Mouse (Mus musculus): Measurements from ENCODE around the gene 9930021J03Rik. TPM values are rescaled to one million over a fixed set of nuclear protein-coding genes. Genes with fewer than 3 reads are reported as not detected.

The 9930021J03Rik gene
- polyA plus RNA-seq, 1 experiment, result 0.70 TPM

DNA sequence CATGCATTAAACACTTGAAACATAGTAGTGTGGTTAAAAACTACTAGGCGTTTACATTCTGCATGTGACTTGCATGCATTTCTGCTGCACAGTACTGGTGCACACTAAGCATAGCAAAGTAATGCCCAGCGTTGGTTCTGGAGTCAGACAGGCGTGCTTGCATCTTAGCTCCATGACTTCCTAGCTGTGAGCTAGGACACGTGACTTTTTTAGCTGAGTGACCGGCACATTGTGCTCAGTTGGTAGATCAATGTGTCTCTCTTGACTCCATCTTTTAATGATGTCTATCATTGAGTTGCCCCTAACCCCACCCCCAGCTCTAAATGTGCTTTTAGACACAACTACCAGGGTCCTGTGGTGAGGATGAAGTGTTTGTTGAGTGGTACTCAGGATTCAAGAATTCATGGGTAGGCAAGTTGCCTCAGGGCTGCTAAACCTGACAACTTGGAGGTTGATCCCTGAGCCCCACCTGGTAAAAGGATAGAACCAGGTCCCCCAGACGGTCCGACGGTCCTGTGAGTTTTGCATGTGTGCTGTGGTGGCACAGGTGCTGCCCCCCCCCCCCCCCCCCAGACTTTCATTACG lies 98.4 kb downstream of the 9930021J03Rik start:
- Histone ChIP-seq H3K4me1 (peaks cover 36% of the 10 kb centered on the region), H3K9me3 (peaks cover 11% of the 10 kb centered on the region), H3K36me3 (replicated peaks; ENCODE audit: low read length) (peaks cover 4% of the 10 kb centered on the region), H3K4me3 (replicated peaks) (peak overlapping the region; percentile 91), H3K27me3 (replicated peaks) (peaks cover 2% of the 10 kb centered on the region)
- TF ChIP-seq FLI1 (IDR thresholded peaks at IDR 0.05; ENCODE audit: low read length), result no peak
- no peak for TF ChIP-seq GATA1 (IDR thresholded peaks at IDR 0.05; ENCODE audit: borderline replicate concordance, low read length)

- Histone ChIP-seq H3K4me3 (replicated peaks) (no peak overlapping the region), H3K27me3 (replicated peaks) (peaks cover 2% of the 10 kb centered on the region), H3K9me3 (peaks cover 7% of the 10 kb centered on the region), H3K4me1 (peaks cover 37% of the 10 kb centered on the region), H3K36me3 (replicated peaks; ENCODE audit: low read length) (no peaks in the 10 kb centered on the region)
- TF ChIP-seq FLI1 (IDR thresholded peaks at IDR 0.05; ENCODE audit: low read length) (no peak), GATA1 (IDR thresholded peaks at IDR 0.05; ENCODE audit: borderline replicate concordance, low read length) (no peak)
Observed at GRCm38 (mm10) chr19:29704436-29704835, 101.4 kb downstream of the 9930021J03Rik start.

GRCm38 (mm10) chr19:29701707-29702106 lies 104.1 kb downstream of the 9930021J03Rik start:
- Histone ChIP-seq H3K36me3 (replicated peaks; ENCODE audit: low read length) (no peaks in the 10 kb centered on the region), H3K4me1 (peaks cover 34% of the 10 kb centered on the region), H3K27me3 (replicated peaks) (peaks cover 2% of the 10 kb centered on the region), H3K4me3 (replicated peaks) (no peak overlapping the region), H3K9me3 (peaks cover 7% of the 10 kb centered on the region)
- TF ChIP-seq GATA1 (IDR thresholded peaks at IDR 0.05; ENCODE audit: borderline replicate concordance, low read length) (no peak), FLI1 (IDR thresholded peaks at IDR 0.05; ENCODE audit: low read length) (no peak)

- Histone ChIP-seq H3K36me3 (replicated peaks; ENCODE audit: low read length) (no peaks in the 10 kb centered on the region), H3K4me3 (replicated peaks) (no peak within 1 kb of the TSS), H3K4me1 (peaks cover 24% of the 10 kb centered on the region), H3K27me3 (replicated peaks) (no peaks in the 10 kb centered on the region), H3K9me3 (peaks cover 8% of the 10 kb centered on the region; the same call in 1 of the 2 replicates)
- no peak for TF ChIP-seq FLI1 (IDR thresholded peaks at IDR 0.05; ENCODE audit: low read length)
- no peak for TF ChIP-seq GATA1 (IDR thresholded peaks at IDR 0.05; ENCODE audit: borderline replicate concordance, low read length)
Observed at GRCm38 (mm10) chr19:29697245-29697874, 108.4 kb downstream of the 9930021J03Rik start, which contains the start of gene Mlana. Gene Mlana (plus strand): TSS chr19:29697824.

DNA sequence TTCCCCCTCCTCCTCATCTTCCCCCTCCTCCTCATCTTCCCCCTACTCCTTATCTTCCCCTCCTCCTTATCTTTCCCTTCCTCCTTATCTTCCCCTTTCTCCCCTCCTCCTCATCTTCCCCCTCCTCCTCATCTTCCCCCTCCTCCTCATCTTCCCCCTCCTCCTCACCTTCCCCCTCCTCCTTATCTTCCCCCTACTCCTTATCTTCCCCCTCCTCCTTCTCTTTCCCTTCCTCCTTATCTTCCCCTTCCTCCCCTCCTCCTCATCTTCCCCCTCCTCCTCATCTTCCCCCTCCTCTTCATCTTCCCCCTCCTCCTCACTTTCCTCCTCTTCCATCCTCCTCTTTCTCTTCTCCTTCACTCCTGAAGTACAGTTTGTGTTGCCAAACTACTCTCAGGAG lies 108.9 kb downstream of the 9930021J03Rik start:
- Histone ChIP-seq H3K4me1 (peaks cover 24% of the 10 kb centered on the region), H3K4me3 (replicated peaks) (no peak overlapping the region), H3K9me3 (peaks cover 8% of the 10 kb centered on the region; the same call in 1 of the 2 replicates), H3K36me3 (replicated peaks; ENCODE audit: low read length) (no peaks in the 10 kb centered on the region), H3K27me3 (replicated peaks) (no peaks in the 10 kb centered on the region)
- no peak for TF ChIP-seq GATA1 (IDR thresholded peaks at IDR 0.05; ENCODE audit: borderline replicate concordance, low read length)
- no peak for TF ChIP-seq FLI1 (IDR thresholded peaks at IDR 0.05; ENCODE audit: low read length)

- H3K4me1 ChIP-seq, result peaks cover 18% of the 10 kb centered on the region
- peaks cover 10% of the 10 kb centered on the region; the same call in 1 of the 2 replicates for H3K9me3 ChIP-seq
- TF ChIP-seq GATA1 (IDR thresholded peaks at IDR 0.05; ENCODE audit: borderline replicate concordance, low read length) (no peak), FLI1 (IDR thresholded peaks at IDR 0.05; ENCODE audit: low read length) (no peak)
- H3K4me3 ChIP-seq (replicated peaks), result no peak overlapping the region
- no peaks in the 10 kb centered on the region for H3K36me3 ChIP-seq (replicated peaks; ENCODE audit: low read length)
- no peaks in the 10 kb centered on the region for H3K27me3 ChIP-seq (replicated peaks)
Observed at GRCm38 (mm10) chr19:29696309-29696708, 109.5 kb downstream of the 9930021J03Rik start.

DNA sequence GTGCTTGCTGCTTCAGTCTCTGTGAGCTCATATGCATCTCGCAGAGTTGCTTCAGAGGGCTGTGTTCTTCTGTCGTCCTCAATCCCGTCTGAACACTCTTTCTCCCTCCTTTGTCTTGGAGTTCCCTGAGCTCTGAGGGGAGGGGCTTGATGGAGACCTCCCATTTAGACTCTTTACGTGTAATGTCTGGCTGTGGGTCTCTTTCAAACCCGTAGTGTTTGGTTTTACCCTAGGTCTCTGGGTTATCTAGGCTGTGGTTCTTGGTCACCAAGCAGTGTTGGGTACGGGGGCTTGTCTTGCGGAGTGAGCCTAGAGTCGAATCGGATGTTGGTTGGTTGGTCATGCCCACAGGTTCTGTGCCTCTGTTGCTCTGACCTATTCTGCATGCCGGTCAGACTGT lies 110.7 kb downstream of the 9930021J03Rik start:
- H3K4me3 ChIP-seq (replicated peaks), result no peak overlapping the region
- no peaks in the 10 kb centered on the region for H3K27me3 ChIP-seq (replicated peaks)
- TF ChIP-seq FLI1 (IDR thresholded peaks at IDR 0.05; ENCODE audit: low read length), result no peak
- TF ChIP-seq GATA1 (IDR thresholded peaks at IDR 0.05; ENCODE audit: borderline replicate concordance, low read length), result no peak
- H3K36me3 ChIP-seq (replicated peaks; ENCODE audit: low read length), result no peaks in the 10 kb centered on the region
- peaks cover 10% of the 10 kb centered on the region; the same call in 1 of the 2 replicates for H3K9me3 ChIP-seq
- peaks cover 16% of the 10 kb centered on the region for H3K4me1 ChIP-seq

GRCm38 (mm10) chr19:29683844-29684540 lies 121.8 kb downstream of the 9930021J03Rik start:
- Histone ChIP-seq H3K9me3 (peaks cover 28% of the 10 kb centered on the region), H3K4me3 (replicated peaks) (no peak overlapping the region), H3K27me3 (replicated peaks) (peaks cover 2% of the 10 kb centered on the region), H3K36me3 (replicated peaks; ENCODE audit: low read length) (no peaks in the 10 kb centered on the region), H3K4me1 (peaks cover 2% of the 10 kb centered on the region; the same call in 1 of the 2 replicates)
- TF ChIP-seq FLI1 (IDR thresholded peaks at IDR 0.05; ENCODE audit: low read length) (no peak), GATA1 (IDR thresholded peaks at IDR 0.05; ENCODE audit: borderline replicate concordance, low read length) (no peak)

DNA sequence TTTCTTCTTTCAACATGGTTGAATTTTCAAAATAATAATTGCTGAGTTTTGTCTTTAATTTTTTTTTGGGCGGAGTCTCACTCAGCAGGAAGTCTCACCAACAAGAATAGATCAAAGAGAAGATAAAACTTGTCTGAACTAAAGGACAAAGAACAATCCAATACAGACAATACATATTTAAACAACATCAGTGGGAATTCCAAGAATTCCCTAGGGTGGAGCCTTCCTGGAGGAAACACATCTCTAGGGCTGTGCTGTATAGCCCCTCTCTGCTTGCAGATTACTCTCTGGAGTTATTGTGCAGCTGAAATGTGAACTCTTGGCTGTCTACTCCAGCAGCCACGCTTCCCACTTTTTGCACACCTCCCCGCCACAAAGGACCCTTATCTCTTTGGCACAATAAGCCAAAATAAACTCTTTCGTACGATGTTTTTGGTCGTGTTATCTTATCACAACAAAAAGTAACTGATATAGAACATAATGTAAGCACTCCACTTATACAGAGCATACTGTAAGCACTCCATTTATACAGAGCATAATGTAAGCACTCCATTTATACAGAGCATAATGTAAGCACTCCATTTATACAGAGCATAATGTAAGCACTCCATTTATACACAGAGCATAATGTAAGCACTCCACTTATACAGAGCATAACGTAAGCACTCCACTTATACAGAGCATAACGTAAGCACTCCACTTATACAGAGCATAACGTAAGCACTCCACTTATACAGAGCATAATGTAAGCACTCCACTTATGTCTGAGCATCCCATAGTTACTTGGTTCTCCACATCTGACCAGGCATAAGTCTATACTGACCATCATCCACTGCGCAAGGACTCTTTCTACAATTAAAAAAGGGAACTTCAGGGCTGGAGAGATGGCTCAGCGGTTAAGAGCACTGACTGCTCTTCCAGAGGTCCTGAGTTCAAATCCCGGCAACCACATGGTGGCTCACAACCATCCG lies 125.3 kb downstream of the 9930021J03Rik start:
- H3K36me3 ChIP-seq (replicated peaks; ENCODE audit: low read length), result no peaks in the 10 kb centered on the region
- H3K4me1 ChIP-seq, result peaks cover 8% of the 10 kb centered on the region
- peaks cover 23% of the 10 kb centered on the region for H3K9me3 ChIP-seq
- H3K27me3 ChIP-seq (replicated peaks), result peaks cover 2% of the 10 kb centered on the region
- no peak for TF ChIP-seq GATA1 (IDR thresholded peaks at IDR 0.05; ENCODE audit: borderline replicate concordance, low read length)
- TF ChIP-seq FLI1 (IDR thresholded peaks at IDR 0.05; ENCODE audit: low read length), result no peak
- H3K4me3 ChIP-seq (replicated peaks), result no peak overlapping the region
